Mouse (Mus musculus): Measurements from ENCODE around the gene Map10. TPM values are rescaled to one million over a fixed set of nuclear protein-coding genes. Genes with fewer than 3 reads are reported as not detected.
A peak's percentile ranks its signal among the peaks of the same experiment; 100 is the strongest.

The Map10 gene
- polyA plus RNA-seq (2014; fragmentation: Nextera tagmentation; extraction: Ambion mirVana): 8.5 and 10.4 TPM in 2 replicates

- Histone ChIP-seq H3K4me2 (peak within 1 kb of the TSS; percentile 78), H3K4me3 (ENCODE audit: low read depth, low read length) (peak within 1 kb of the TSS; percentile 55), H3K27me3 (ENCODE audit: control insufficient read depth, insufficient read depth, low read length) (no peaks in the 10 kb centered on the region), H3K9me3 (ENCODE audit: control insufficient read depth, low read length) (peaks cover 18% of the 10 kb centered on the region), H3K9ac (ENCODE audit: low read length) (peak within 1 kb of the TSS; percentile 81), H3K36me3 (ENCODE audit: control insufficient read depth, insufficient read depth, low read length) (peaks cover 3% of the 10 kb centered on the region; the same call in 1 of the 2 replicates), H3K4me1 (ENCODE audit: control insufficient read depth, insufficient read depth, low read length) (peaks cover 22% of the 10 kb centered on the region), H3K27ac (ENCODE audit: low read depth, low read length) (peak within 1 kb of the TSS; percentile 25; the same call in 1 of the 2 replicates)
- DNase-seq (ENCODE audit: low spot score, missing footprints) (peak; percentile 98), ATAC-seq (ENCODE audit: low FRiP score) (peak; percentile 85)
- 2% methylated on average over 61 of the region's 62 CpGs for WGBS
These were observed at the start of gene Map10 for GRCm38 (mm10) chr8:125669700-125670195. Gene Map10, plus strand, starts transcription at chr8:125669818.

GRCm38 (mm10) chr8:125620301-125620700 lies 49.3 kb upstream of the Map10 start:
- Histone ChIP-seq H3K4me1 (ENCODE audit: control insufficient read depth, insufficient read depth, low read length) (peaks cover 4% of the 10 kb centered on the region), H3K27me3 (ENCODE audit: control insufficient read depth, insufficient read depth, low read length) (no peaks in the 10 kb centered on the region), H3K4me2 (no peak overlapping the region), H3K4me3 (ENCODE audit: low read depth, low read length) (no peak overlapping the region), H3K9ac (ENCODE audit: low read length) (no peak overlapping the region), H3K27ac (ENCODE audit: low read depth, low read length) (no peak overlapping the region), H3K9me3 (ENCODE audit: control insufficient read depth, low read length) (no peaks in the 10 kb centered on the region), H3K36me3 (ENCODE audit: control insufficient read depth, insufficient read depth, low read length) (no peaks in the 10 kb centered on the region)
- 83% methylated on average over 4 of the region's 4 CpGs for WGBS
- ATAC-seq (ENCODE audit: low FRiP score) (no peak), DNase-seq (ENCODE audit: low spot score, missing footprints) (peak; percentile 81)

- ATAC-seq (ENCODE audit: low FRiP score) (no peak), DNase-seq (ENCODE audit: low spot score, missing footprints) (no peak)
- no peak overlapping the region for H3K4me2 ChIP-seq
- no peak overlapping the region for H3K4me3 ChIP-seq (ENCODE audit: low read depth, low read length)
- no peaks in the 10 kb centered on the region for H3K27me3 ChIP-seq (ENCODE audit: control insufficient read depth, insufficient read depth, low read length)
- no peaks in the 10 kb centered on the region for H3K9me3 ChIP-seq (ENCODE audit: control insufficient read depth, low read length)
- peaks cover 2% of the 10 kb centered on the region for H3K4me1 ChIP-seq (ENCODE audit: control insufficient read depth, insufficient read depth, low read length)
- H3K27ac ChIP-seq (ENCODE audit: low read depth, low read length): no peak overlapping the region
- WGBS: 87% methylated on average over 8 of the region's 8 CpGs
- H3K36me3 ChIP-seq (ENCODE audit: control insufficient read depth, insufficient read depth, low read length): no peaks in the 10 kb centered on the region
- no peak overlapping the region for H3K9ac ChIP-seq (ENCODE audit: low read length)
These were observed 45.3 kb upstream of the Map10 start for GRCm38 (mm10) chr8:125624287-125624686.

- Histone ChIP-seq H3K27me3 (ENCODE audit: control insufficient read depth, insufficient read depth, low read length) (no peaks in the 10 kb centered on the region), H3K9me3 (ENCODE audit: control insufficient read depth, low read length) (no peaks in the 10 kb centered on the region), H3K36me3 (ENCODE audit: control insufficient read depth, insufficient read depth, low read length) (no peaks in the 10 kb centered on the region), H3K27ac (ENCODE audit: low read depth, low read length) (no peak overlapping the region), H3K9ac (ENCODE audit: low read length) (no peak overlapping the region), H3K4me2 (no peak overlapping the region), H3K4me3 (ENCODE audit: low read depth, low read length) (no peak overlapping the region), H3K4me1 (ENCODE audit: control insufficient read depth, insufficient read depth, low read length) (no peaks in the 10 kb centered on the region)
- 89% methylated on average over 8 of the region's 8 CpGs for WGBS
- no peak for ATAC-seq (ENCODE audit: low FRiP score)
- DNase-seq (ENCODE audit: low spot score, missing footprints): peak; percentile 81
These were observed 43.2 kb upstream of the Map10 start for GRCm38 (mm10) chr8:125626381-125626780.

- no peak overlapping the region for H3K27ac ChIP-seq (ENCODE audit: low read depth, low read length)
- no peaks in the 10 kb centered on the region for H3K36me3 ChIP-seq (ENCODE audit: control insufficient read depth, insufficient read depth, low read length)
- no peak overlapping the region for H3K4me2 ChIP-seq
- WGBS: 94% methylated on average over 1 of the region's 1 CpGs
- no peaks in the 10 kb centered on the region for H3K27me3 ChIP-seq (ENCODE audit: control insufficient read depth, insufficient read depth, low read length)
- H3K4me3 ChIP-seq (ENCODE audit: low read depth, low read length): no peak overlapping the region
- DNase-seq (ENCODE audit: low spot score, missing footprints) (peak; percentile 73), ATAC-seq (ENCODE audit: low FRiP score) (no peak)
- no peak overlapping the region for H3K9ac ChIP-seq (ENCODE audit: low read length)
- no peaks in the 10 kb centered on the region for H3K4me1 ChIP-seq (ENCODE audit: control insufficient read depth, insufficient read depth, low read length)
- H3K9me3 ChIP-seq (ENCODE audit: control insufficient read depth, low read length): no peaks in the 10 kb centered on the region
These were observed 40.8 kb upstream of the Map10 start for GRCm38 (mm10) chr8:125628834-125629233.

GRCm38 (mm10) chr8:125638411-125639058 lies 31.1 kb upstream of the Map10 start:
- Histone ChIP-seq H3K4me3 (ENCODE audit: low read depth, low read length) (no peak overlapping the region), H3K27ac (ENCODE audit: low read depth, low read length) (no peak overlapping the region), H3K36me3 (ENCODE audit: control insufficient read depth, insufficient read depth, low read length) (no peaks in the 10 kb centered on the region), H3K9ac (ENCODE audit: low read length) (no peak overlapping the region), H3K4me2 (no peak overlapping the region), H3K4me1 (ENCODE audit: control insufficient read depth, insufficient read depth, low read length) (no peaks in the 10 kb centered on the region), H3K27me3 (ENCODE audit: control insufficient read depth, insufficient read depth, low read length) (no peaks in the 10 kb centered on the region), H3K9me3 (ENCODE audit: control insufficient read depth, low read length) (no peaks in the 10 kb centered on the region)
- peak; percentile 44 for DNase-seq (ENCODE audit: low spot score, missing footprints)
- 86% methylated on average over 6 of the region's 6 CpGs for WGBS
- ATAC-seq (ENCODE audit: low FRiP score): no peak

GRCm38 (mm10) chr8:125639631-125640030 lies 30.0 kb upstream of the Map10 start:
- DNase-seq (ENCODE audit: low spot score, missing footprints) (peak; percentile 71), ATAC-seq (ENCODE audit: low FRiP score) (no peak)
- H3K27ac ChIP-seq (ENCODE audit: low read depth, low read length): no peak overlapping the region
- 87% methylated on average over 2 of the region's 2 CpGs for WGBS
- no peaks in the 10 kb centered on the region for H3K27me3 ChIP-seq (ENCODE audit: control insufficient read depth, insufficient read depth, low read length)
- no peak overlapping the region for H3K4me2 ChIP-seq
- no peaks in the 10 kb centered on the region for H3K9me3 ChIP-seq (ENCODE audit: control insufficient read depth, low read length)
- no peaks in the 10 kb centered on the region for H3K36me3 ChIP-seq (ENCODE audit: control insufficient read depth, insufficient read depth, low read length)
- no peak overlapping the region for H3K4me3 ChIP-seq (ENCODE audit: low read depth, low read length)
- no peak overlapping the region for H3K9ac ChIP-seq (ENCODE audit: low read length)
- no peaks in the 10 kb centered on the region for H3K4me1 ChIP-seq (ENCODE audit: control insufficient read depth, insufficient read depth, low read length)

- Histone ChIP-seq H3K4me3 (ENCODE audit: low read depth, low read length) (no peak overlapping the region), H3K4me1 (ENCODE audit: control insufficient read depth, insufficient read depth, low read length) (no peaks in the 10 kb centered on the region), H3K9ac (ENCODE audit: low read length) (no peak overlapping the region), H3K27me3 (ENCODE audit: control insufficient read depth, insufficient read depth, low read length) (no peaks in the 10 kb centered on the region), H3K27ac (ENCODE audit: low read depth, low read length) (no peak overlapping the region), H3K4me2 (no peak overlapping the region), H3K9me3 (ENCODE audit: control insufficient read depth, low read length) (no peaks in the 10 kb centered on the region), H3K36me3 (ENCODE audit: control insufficient read depth, insufficient read depth, low read length) (no peaks in the 10 kb centered on the region)
- DNase-seq (ENCODE audit: low spot score, missing footprints) (no peak), ATAC-seq (ENCODE audit: low FRiP score) (no peak)
- WGBS: 82% methylated on average over 5 of the region's 5 CpGs
These were observed 28.9 kb upstream of the Map10 start for GRCm38 (mm10) chr8:125640766-125641165.

- Histone ChIP-seq H3K36me3 (ENCODE audit: control insufficient read depth, insufficient read depth, low read length) (no peaks in the 10 kb centered on the region), H3K4me3 (ENCODE audit: low read depth, low read length) (no peak overlapping the region), H3K27ac (ENCODE audit: low read depth, low read length) (no peak overlapping the region), H3K9me3 (ENCODE audit: control insufficient read depth, low read length) (no peaks in the 10 kb centered on the region), H3K4me2 (no peak overlapping the region), H3K27me3 (ENCODE audit: control insufficient read depth, insufficient read depth, low read length) (no peaks in the 10 kb centered on the region), H3K9ac (ENCODE audit: low read length) (no peak overlapping the region), H3K4me1 (ENCODE audit: control insufficient read depth, insufficient read depth, low read length) (no peaks in the 10 kb centered on the region)
- 79% methylated on average over 6 of the region's 6 CpGs for WGBS
- ATAC-seq (ENCODE audit: low FRiP score) (no peak), DNase-seq (ENCODE audit: low spot score, missing footprints) (peak; percentile 68)
These were observed 27.8 kb upstream of the Map10 start for GRCm38 (mm10) chr8:125641808-125642207.
